Mouse (Mus musculus): ENCODE results near the gene Nbeal1. TPM values are rescaled to one million over a fixed set of nuclear protein-coding genes. Genes with fewer than 3 reads are reported as not detected.

Gene Nbeal1
- polyA plus RNA-seq, 2 experiments, result 0.65 to 1.4 TPM

DNA sequence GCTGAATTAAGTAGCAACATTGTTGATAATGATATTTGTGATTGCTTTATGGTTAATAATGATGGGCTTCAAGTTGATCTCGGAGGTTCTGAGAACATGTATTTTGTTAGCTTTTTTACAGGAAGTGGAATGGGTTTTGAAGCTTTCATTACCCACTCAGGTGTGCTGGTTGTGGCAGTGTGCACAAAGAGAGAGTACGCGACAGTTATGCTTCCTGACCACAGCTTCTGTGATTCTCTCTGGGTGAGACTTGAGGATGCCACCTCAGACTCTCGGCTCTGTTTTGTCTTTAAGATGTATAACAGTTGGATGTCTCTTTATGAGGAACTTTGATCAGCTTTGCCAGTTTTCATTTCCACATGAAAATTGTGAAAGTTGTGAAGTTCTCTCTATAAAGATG lies 55.9 kb downstream of the Nbeal1 start:
- H3K27ac ChIP-seq, result no peak overlapping the region
- no peaks in the 10 kb centered on the region for H3K27me3 ChIP-seq (ENCODE audit: control insufficient read depth, insufficient read depth, low read length)
- H3K9me3 ChIP-seq (ENCODE audit: control insufficient read depth, low read length), result no peaks in the 10 kb centered on the region
- no peak for DNase-seq (ENCODE audit: low read depth in 3 of 3, low spot score in 3 of 3)
- TF ChIP-seq CTCF (IDR thresholded peaks at IDR 0.05; ENCODE audit: low read depth) (no peak), EP300 (IDR thresholded peaks at IDR 0.05; ENCODE audit: low read depth) (no peak)
- WGBS (ENCODE audit: insufficient replicate concordance), result 74% methylated on average over 4 of the region's 4 CpGs
- H3K9ac ChIP-seq (replicated peaks), result no peak overlapping the region
- no peak overlapping the region for H3K4me3 ChIP-seq (ENCODE audit: insufficient read depth in 1 of 2, low read depth in 2 of 2, low read length in 2 of 2)
- no peak overlapping the region for H3K4me2 ChIP-seq (ENCODE audit: low read depth)
- no peak for ATAC-seq (ENCODE audit: insufficient read depth)
- no peaks in the 10 kb centered on the region for H3K36me3 ChIP-seq (replicated peaks; ENCODE audit: control insufficient read depth, insufficient read depth, low read depth)
- no peaks in the 10 kb centered on the region for H3K4me1 ChIP-seq (replicated peaks; ENCODE audit: control insufficient read depth in 2 of 2, insufficient read depth in 2 of 2, low read length in 1 of 2)

- TF ChIP-seq EP300 (IDR thresholded peaks at IDR 0.05; ENCODE audit: low read depth) (no peak), CTCF (IDR thresholded peaks at IDR 0.05; ENCODE audit: low read depth) (no peak)
- no peaks in the 10 kb centered on the region for H3K4me1 ChIP-seq (replicated peaks; ENCODE audit: control insufficient read depth in 2 of 2, insufficient read depth in 2 of 2, low read length in 1 of 2)
- H3K4me3 ChIP-seq (ENCODE audit: insufficient read depth in 1 of 2, low read depth in 2 of 2, low read length in 2 of 2), result no peak overlapping the region
- ATAC-seq (ENCODE audit: insufficient read depth) (no peak), DNase-seq (ENCODE audit: low read depth in 3 of 3, low spot score in 3 of 3) (no peak)
- no peaks in the 10 kb centered on the region for H3K9me3 ChIP-seq (ENCODE audit: control insufficient read depth, low read length)
- H3K9ac ChIP-seq (replicated peaks), result no peak overlapping the region
- H3K27ac ChIP-seq, result no peak overlapping the region
- H3K4me2 ChIP-seq (ENCODE audit: low read depth), result no peak overlapping the region
- H3K27me3 ChIP-seq (ENCODE audit: control insufficient read depth, insufficient read depth, low read length), result no peaks in the 10 kb centered on the region
- no peaks in the 10 kb centered on the region for H3K36me3 ChIP-seq (replicated peaks; ENCODE audit: control insufficient read depth, insufficient read depth, low read depth)
Observed at GRCm38 (mm10) chr1:60240430-60240829, 60.0 kb downstream of the Nbeal1 start.

- Histone ChIP-seq H3K27ac (no peak overlapping the region), H3K9ac (replicated peaks) (no peak overlapping the region), H3K4me3 (ENCODE audit: insufficient read depth in 1 of 2, low read depth in 2 of 2, low read length in 2 of 2) (no peak overlapping the region), H3K4me1 (replicated peaks; ENCODE audit: control insufficient read depth in 2 of 2, insufficient read depth in 2 of 2, low read length in 1 of 2) (0 out of 4 replicates have a peak, but pooled peaks cover 0 to 2% of the 10 kb centered on the region in 2 experiments), H3K27me3 (ENCODE audit: control insufficient read depth, insufficient read depth, low read length) (no peaks in the 10 kb centered on the region), H3K4me2 (ENCODE audit: low read depth) (no peak overlapping the region), H3K36me3 (replicated peaks; ENCODE audit: control insufficient read depth, insufficient read depth, low read depth) (no peaks in the 10 kb centered on the region), H3K9me3 (ENCODE audit: control insufficient read depth, low read length) (no peaks in the 10 kb centered on the region)
- 73% methylated on average over 3 of the region's 3 CpGs for WGBS (ENCODE audit: insufficient replicate concordance)
- no peak for DNase-seq (ENCODE audit: low read depth in 3 of 3, low spot score in 3 of 3)
- no peak for TF ChIP-seq CTCF (IDR thresholded peaks at IDR 0.05; ENCODE audit: low read depth)
- TF ChIP-seq EP300 (IDR thresholded peaks at IDR 0.05; ENCODE audit: low read depth), result no peak
- ATAC-seq (ENCODE audit: insufficient read depth), result no peak
Observed at GRCm38 (mm10) chr1:60268113-60268512, 87.7 kb downstream of the Nbeal1 start.

- no peaks in the 10 kb centered on the region for H3K36me3 ChIP-seq (replicated peaks; ENCODE audit: control insufficient read depth, insufficient read depth, low read depth)
- H3K9ac ChIP-seq (replicated peaks), result no peak overlapping the region
- H3K4me2 ChIP-seq (ENCODE audit: low read depth), result no peak overlapping the region
- no peaks in the 10 kb centered on the region for H3K9me3 ChIP-seq (ENCODE audit: control insufficient read depth, low read length)
- DNase-seq (ENCODE audit: low read depth in 3 of 3, low spot score in 3 of 3) (no peak), ATAC-seq (ENCODE audit: insufficient read depth) (no peak)
- H3K4me1 ChIP-seq (replicated peaks; ENCODE audit: control insufficient read depth in 2 of 2, insufficient read depth in 2 of 2, low read length in 1 of 2), result 0 out of 4 replicates have a peak, but pooled peaks cover 0 to 2% of the 10 kb centered on the region in 2 experiments
- no peaks in the 10 kb centered on the region for H3K27me3 ChIP-seq (ENCODE audit: control insufficient read depth, insufficient read depth, low read length)
- TF ChIP-seq EP300 (IDR thresholded peaks at IDR 0.05; ENCODE audit: low read depth), result no peak
- no peak for TF ChIP-seq CTCF (IDR thresholded peaks at IDR 0.05; ENCODE audit: low read depth)
- no peak overlapping the region for H3K4me3 ChIP-seq (ENCODE audit: insufficient read depth in 1 of 2, low read depth in 2 of 2, low read length in 2 of 2)
- no peak overlapping the region for H3K27ac ChIP-seq
Observed at GRCm38 (mm10) chr1:60269314-60269713, 88.9 kb downstream of the Nbeal1 start.

GRCm38 (mm10) chr1:60272471-60272870 lies 92.1 kb downstream of the Nbeal1 start:
- TF ChIP-seq EP300 (IDR thresholded peaks at IDR 0.05; ENCODE audit: low read depth) (no peak), CTCF (IDR thresholded peaks at IDR 0.05; ENCODE audit: low read depth) (peak; percentile 32; the same call in 1 of the 2 replicates)
- Histone ChIP-seq H3K4me1 (replicated peaks; ENCODE audit: control insufficient read depth in 2 of 2, insufficient read depth in 2 of 2, low read length in 1 of 2) (0 out of 4 replicates have a peak, but pooled peaks cover 0 to 2% of the 10 kb centered on the region in 2 experiments), H3K4me3 (ENCODE audit: insufficient read depth in 1 of 2, low read depth in 2 of 2, low read length in 2 of 2) (no peak overlapping the region), H3K9ac (replicated peaks) (no peak overlapping the region), H3K4me2 (ENCODE audit: low read depth) (no peak overlapping the region), H3K27me3 (ENCODE audit: control insufficient read depth, insufficient read depth, low read length) (no peaks in the 10 kb centered on the region), H3K36me3 (replicated peaks; ENCODE audit: control insufficient read depth, insufficient read depth, low read depth) (no peaks in the 10 kb centered on the region), H3K27ac (no peak overlapping the region), H3K9me3 (ENCODE audit: control insufficient read depth, low read length) (no peaks in the 10 kb centered on the region)
- ATAC-seq (ENCODE audit: insufficient read depth) (no peak), DNase-seq (ENCODE audit: low read depth in 3 of 3, low spot score in 3 of 3) (no peak)
- WGBS (ENCODE audit: insufficient replicate concordance), result 65% methylated on average over 2 of the region's 2 CpGs
